Mouse (Mus musculus) Muller cell, postnatal 12 days (primary cell): ENCODE data around the gene Myh10.
"Not testable (repeated sequence)": the region's sequence is repeated elsewhere in the genome, so short reads cannot be mapped to it uniquely, and the experiment has no call there.

ENCODE experiments used
- DNase-seq: peaks from one replicate; pipeline ENCODE4 v3.0.0-alpha.2; 2015; ENCODE audit errors: inconsistent ontology term

Gene Myh10

GRCm38 (mm10) chr11:68692693-68693446, 1.5 kb downstream of the Myh10 start:
- peak; percentile 59 for DNase-seq

- DNase-seq: no peak
Observed at GRCm38 (mm10) chr11:68693447-68694040, 2.2 kb downstream of the Myh10 start.

GRCm38 (mm10) chr11:68702370-68702769, 11.0 kb downstream of the Myh10 start:
- no peak for DNase-seq

GRCm38 (mm10) chr11:68703360-68703759, 12.0 kb downstream of the Myh10 start:
- DNase-seq: no peak

GRCm38 (mm10) chr11:68704258-68704657, 12.9 kb downstream of the Myh10 start:
- no peak for DNase-seq

- no peak for DNase-seq
Observed at GRCm38 (mm10) chr11:68704847-68705246, 13.5 kb downstream of the Myh10 start.

- DNase-seq: no peak
Observed at GRCm38 (mm10) chr11:68706524-68707429, 15.4 kb downstream of the Myh10 start.

- no peak for DNase-seq
Observed at GRCm38 (mm10) chr11:68707881-68708582, 16.7 kb downstream of the Myh10 start.

- DNase-seq: no peak
Observed at GRCm38 (mm10) chr11:68716167-68716566, 24.8 kb downstream of the Myh10 start.

GRCm38 (mm10) chr11:68717171-68717840, 25.9 kb downstream of the Myh10 start:
- no peak for DNase-seq

GRCm38 (mm10) chr11:68719096-68719648, 27.8 kb downstream of the Myh10 start:
- no peak for DNase-seq

- no peak for DNase-seq
Observed at GRCm38 (mm10) chr11:68719774-68720173, 28.4 kb downstream of the Myh10 start.

- no peak for DNase-seq
Observed at GRCm38 (mm10) chr11:68724117-68724516, 32.8 kb downstream of the Myh10 start.

GRCm38 (mm10) chr11:68728693-68729092, 37.3 kb downstream of the Myh10 start:
- no peak for DNase-seq

- no peak for DNase-seq
Observed at GRCm38 (mm10) chr11:68730792-68731191, 39.4 kb downstream of the Myh10 start.

- no peak for DNase-seq
Observed at GRCm38 (mm10) chr11:68732066-68732465, 40.7 kb downstream of the Myh10 start.

GRCm38 (mm10) chr11:68733401-68733800, 42.0 kb downstream of the Myh10 start:
- not testable (repeated sequence) for DNase-seq

- DNase-seq: no peak
Observed at GRCm38 (mm10) chr11:68739509-68739908, 48.1 kb downstream of the Myh10 start.

- DNase-seq: no peak
Observed at GRCm38 (mm10) chr11:68742658-68743057, 51.3 kb downstream of the Myh10 start.

- peak; percentile 11 for DNase-seq
Observed at GRCm38 (mm10) chr11:68744150-68744549, 52.8 kb downstream of the Myh10 start.
